Mouse (Mus musculus) MEL (cell line): Measurements from ENCODE around the gene Lin54. TPM values are rescaled to one million over a fixed set of nuclear protein-coding genes. Genes with fewer than 3 reads are reported as not detected.

ENCODE experiments used
- DNase-seq: peaks from one replicate; pipeline ENCODE4 v3.0.0; 2011; ENCODE audit warnings: low read depth, low spot score
- H3K27ac ChIP-seq: 2 replicates; pipeline ENCODE4 v1.5.1; 2012; ENCODE audit warnings: low read depth, mild to moderate bottlenecking, control low read depth, low read length, moderate library complexity; ENCODE audit not compliant: control insufficient read depth
- H3K27me3 ChIP-seq, 2 experiments: fragments of 150-350 bp in 1 of 2; sonication (generic) in 1 of 2; 2 replicates each; pipeline ENCODE4 v1.6.1; 2012; ENCODE audit warnings: low read length in 2 of 2, mild to moderate bottlenecking in 2 of 2, improper control_type of control experiment in 1 of 2, moderate library complexity in 1 of 2; ENCODE audit not compliant: insufficient read depth in 2 of 2, control insufficient read depth in 1 of 2
- H3K36me3 ChIP-seq, 2 experiments: 2 replicates each; pipeline ENCODE4 v1.6.1; 2012 to 2014; ENCODE audit warnings: low read length in 2 of 2, improper control_type of control experiment in 1 of 2, inconsistent platforms in 1 of 2, mild to moderate bottlenecking in 1 of 2; ENCODE audit not compliant: insufficient read depth in 2 of 2, control insufficient read depth in 1 of 2
- H3K4me1 ChIP-seq, 2 experiments: fragments of 150-350 bp in 1 of 2; sonication (generic) in 1 of 2; 2 replicates each; pipeline ENCODE4 v1.6.1; 2012; ENCODE audit warnings: low read length in 2 of 2, improper control_type of control experiment in 1 of 2, mild to moderate bottlenecking in 1 of 2; ENCODE audit not compliant: insufficient read depth in 2 of 2, control insufficient read depth in 1 of 2
- H3K4me3 ChIP-seq, 2 experiments: fragments of 150-350 bp in 1 of 2; sonication (generic) in 1 of 2; 2 replicates each; pipeline ENCODE4 v1.5.1; 2012; ENCODE audit warnings: low read depth in 2 of 2, low read length in 2 of 2, mild to moderate bottlenecking in 2 of 2, moderate library complexity in 2 of 2, control low read depth in 1 of 2, improper control_type of control experiment in 1 of 2; ENCODE audit not compliant: control insufficient read depth in 1 of 2, insufficient read depth in 1 of 2
- H3K79me2 ChIP-seq: 2 replicates; pipeline ENCODE4 v1.6.1; 2012; ENCODE audit warnings: mild to moderate bottlenecking, low read length, moderate library complexity; ENCODE audit not compliant: control insufficient read depth, poor library complexity, insufficient read depth
- H3K9ac ChIP-seq: 2 replicates; pipeline ENCODE4 v1.6.1; 2012; ENCODE audit warnings: low read depth, mild to moderate bottlenecking, control low read depth, low read length, moderate library complexity; ENCODE audit not compliant: control insufficient read depth, poor library complexity, severe bottlenecking
- H3K9me3 ChIP-seq: fragments of 150-350 bp; sonication (generic); replicated peaks from 2 replicates; pipeline ENCODE4 v1.6.1; 2012; ENCODE audit warnings: mild to moderate bottlenecking, low read length, improper control_type of control experiment, moderate library complexity; ENCODE audit not compliant: insufficient read depth
- BHLHE40 ChIP-seq: IDR thresholded peaks from 2 replicates; pipeline ENCODE4 v1.6.1; 2012; ENCODE audit warnings: low read depth, mild to moderate bottlenecking, inconsistent platforms, low read length, improper control_type of control experiment, borderline replicate concordance
- CHD1 ChIP-seq: IDR thresholded peaks from 2 replicates; pipeline ENCODE4 v1.6.1; 2012; ENCODE audit warnings: low read depth, mild to moderate bottlenecking, inconsistent platforms, low read length, improper control_type of control experiment
- EP300 ChIP-seq, 2 experiments: IDR thresholded peaks; 2 replicates each; pipeline ENCODE4 v1.6.1; 2011; ENCODE audit warnings: improper control_type of control experiment in 2 of 2, low read length in 2 of 2, low read depth in 1 of 2, mild to moderate bottlenecking in 1 of 2
- GABPA ChIP-seq: IDR thresholded peaks from 2 replicates; pipeline ENCODE4 v1.6.1; 2012; ENCODE audit warnings: low read depth, mild to moderate bottlenecking, inconsistent platforms, low read length, improper control_type of control experiment, moderate library complexity
- GATA1 ChIP-seq: IDR thresholded peaks from 2 replicates; pipeline ENCODE4 v1.6.1; 2011; ENCODE audit warnings: low read depth, low read length, improper control_type of control experiment
- JUND ChIP-seq: IDR thresholded peaks from 2 replicates; pipeline ENCODE4 v1.6.1; 2011; ENCODE audit warnings: low read depth, mild to moderate bottlenecking, improper control_type of control experiment, low read length
- KAT2A ChIP-seq: conservative IDR thresholded peaks from 2 replicates; pipeline ENCODE4 v1.6.1; 2012; ENCODE audit warnings: low read depth, low read length, improper control_type of control experiment, inconsistent platforms
- MYB ChIP-seq: IDR thresholded peaks from 2 replicates; pipeline ENCODE4 v1.6.1; 2011; ENCODE audit warnings: mild to moderate bottlenecking, low read depth, low read length, improper control_type of control experiment
- POLR2AphosphoS2 ChIP-seq: IDR thresholded peaks from 2 replicates; pipeline ENCODE4 v1.6.1; 2011; ENCODE audit warnings: low read length, improper control_type of control experiment
- POLR2AphosphoS5 ChIP-seq: IDR thresholded peaks from 2 replicates; pipeline ENCODE4 v1.6.1; 2012; ENCODE audit warnings: low read depth, borderline replicate concordance, mild to moderate bottlenecking, inconsistent platforms, low read length, moderate library complexity, mixed read lengths
- RAD21 ChIP-seq: IDR thresholded peaks from 2 replicates; pipeline ENCODE4 v1.6.1; 2011; ENCODE audit warnings: mild to moderate bottlenecking, low read depth, low read length, improper control_type of control experiment
- RCOR1 ChIP-seq: IDR thresholded peaks from 2 replicates; pipeline ENCODE4 v1.6.1; 2012; ENCODE audit warnings: low read depth, mild to moderate bottlenecking, inconsistent platforms, low read length, improper control_type of control experiment
- SIN3A ChIP-seq: IDR thresholded peaks from 2 replicates; pipeline ENCODE4 v1.6.1; 2012; ENCODE audit warnings: low read length, improper control_type of control experiment, inconsistent platforms
- SMC3 ChIP-seq: IDR thresholded peaks from 2 replicates; pipeline ENCODE4 v1.6.1; 2011; ENCODE audit warnings: low read depth, low read length, improper control_type of control experiment
- TCF12 ChIP-seq: IDR thresholded peaks from 2 replicates; pipeline ENCODE4 v1.6.1; 2014; ENCODE audit warnings: low read depth, mild to moderate bottlenecking, inconsistent platforms, low read length, improper control_type of control experiment, moderate library complexity
- USF1 ChIP-seq: IDR thresholded peaks from 2 replicates; pipeline ENCODE4 v1.6.1; 2014; ENCODE audit warnings: low read depth, mild to moderate bottlenecking, inconsistent platforms, low read length, improper control_type of control experiment, moderate library complexity
- ZC3H11A ChIP-seq: IDR thresholded peaks from 2 replicates; pipeline ENCODE4 v1.6.1; 2012; ENCODE audit warnings: low read depth, mild to moderate bottlenecking, inconsistent platforms, low read length, improper control_type of control experiment
- ZKSCAN1 ChIP-seq: IDR thresholded peaks from 2 replicates; pipeline ENCODE4 v1.6.1; 2012; ENCODE audit warnings: low read depth, mild to moderate bottlenecking, inconsistent platforms, low read length, improper control_type of control experiment, moderate library complexity
- ZMIZ1 ChIP-seq: IDR thresholded peaks from 2 replicates; pipeline ENCODE4 v1.6.1; 2012; ENCODE audit warnings: low read depth, mild to moderate bottlenecking, inconsistent platforms, low read length, improper control_type of control experiment, moderate library complexity
- ZNF384 ChIP-seq: IDR thresholded peaks from 2 replicates; pipeline ENCODE4 v1.6.1; 2012; ENCODE audit warnings: low read depth, mild to moderate bottlenecking, inconsistent platforms, low read length, improper control_type of control experiment
- polyA plus RNA-seq, 2 experiments: library from polyadenylated mRNA; stranded (reverse) in 1 of 2; unstranded in 1 of 2; fragments of >175 nt in 1 of 2; fragments of >200 nt in 1 of 2; gene quantifications; 2 replicates each; pipeline versions ENCODE4 v1.2.1 to v1.2.4; 2012; ENCODE audit warnings: low replicate concordance in 2 of 2, low read depth in 1 of 2; ENCODE audit not compliant: insufficient read length in 2 of 2, insufficient read depth in 1 of 2, missing spikeins in 1 of 2
- total RNA-seq: library from RNA; depleted of rRNA; stranded (reverse); fragments of 300-350 nt; gene quantifications from 2 replicates; pipeline ENCODE4 v1.2.3, GENCODE M21; 2012

Gene Lin54
- total and polyA plus RNA-seq, 3 experiments: 14.1 to 16.0 TPM; not detected in 1

GRCm38 (mm10) chr5:100451871-100452270, 48.6 kb downstream of the Lin54 start:
- no peaks in the 10 kb centered on the region for H3K79me2 ChIP-seq
- no peak overlapping the region for H3K27ac ChIP-seq
- no peaks in the 10 kb centered on the region for H3K4me1 ChIP-seq
- H3K9me3 ChIP-seq: no peaks in the 10 kb centered on the region
- H3K27me3 ChIP-seq: no peaks in the 10 kb centered on the region
- H3K4me3 ChIP-seq: no peak overlapping the region
- no peak overlapping the region for H3K9ac ChIP-seq
- no peak for TF ChIP-seq SIN3A
- no peak for TF ChIP-seq USF1
- TF ChIP-seq POLR2AphosphoS5: no peak
- no peak for TF ChIP-seq EP300 (IDR thresholded peaks at IDR 0.05; ENCODE audit: low read depth in 1 of 2, low read length in 2 of 2)
- TF ChIP-seq GATA1: no peak
- no peak for TF ChIP-seq ZMIZ1
- H3K36me3 ChIP-seq: peaks cover 0 to 41% of the 10 kb centered on the region in 2 experiments; a peak in 2 of 4 replicates
- no peak for DNase-seq

- Histone ChIP-seq H3K27me3 (no peaks in the 10 kb centered on the region), H3K4me1 (no peaks in the 10 kb centered on the region), H3K27ac (no peak overlapping the region), H3K9ac (no peak overlapping the region), H3K36me3 (peaks cover 0 to 16% of the 10 kb centered on the region in 2 experiments; a peak in 2 of 4 replicates), H3K79me2 (no peaks in the 10 kb centered on the region), H3K9me3 (no peaks in the 10 kb centered on the region), H3K4me3 (no peak overlapping the region)
- TF ChIP-seq RAD21 (no peak), ZC3H11A (no peak), RCOR1 (no peak), EP300 (IDR thresholded peaks at IDR 0.05; ENCODE audit: low read depth in 1 of 2, low read length in 2 of 2) (no peak), USF1 (no peak), ZKSCAN1 (no peak), KAT2A (no peak), GABPA (no peak), BHLHE40 (no peak), TCF12 (no peak), JUND (no peak), SMC3 (no peak), MYB (no peak), POLR2AphosphoS2 (no peak), ZNF384 (no peak), CHD1 (no peak)
- no peak for DNase-seq
Observed at GRCm38 (mm10) chr5:100438796-100439195, 61.6 kb downstream of the Lin54 start.
